12 mouse cellular contexts compared by ENCODE assay signal in genomic region chr5:142669726-142670125, GRCm38 (mm10). TPM values are rescaled to one million over a fixed set of nuclear protein-coding genes. Genes with fewer than 3 reads are reported as not detected.
A peak's percentile ranks its signal among the peaks of the same experiment; 100 is the strongest.
DNase-seq lines count a peak whose midpoint lies in the region; TF ChIP-seq lines count a peak whose summit lies in the region.
"Had no signal": no experiment of that assay in that cellular context is flagged by ENCODE, and none has a peak within 500 bp of the region (broad histone marks: within the 10 kb centered on the region; RNA-seq: fewer than 3 reads in every experiment).

No protein-coding gene starts in this region.

- TF ChIP-seq CTCF in layer of hippocampus, adult 2 months (conservative IDR thresholded peaks at IDR 0.05): peak; percentile 59

- DNase-seq in adrenal gland, postnatal 25 days: peak; percentile 22
- no peak for DNase-seq in adrenal gland, adult 2 months
- DNase-seq in layer of hippocampus, adult 2 months (ENCODE audit: low spot score in 2 of 2): no peak
- DNase-seq in layer of hippocampus, adult 8-10 months (ENCODE audit: low spot score in 2 of 2): no peak
- DNase-seq in cerebellum, adult 9-10 months: peak; percentile 88
- DNase-seq in left cerebral cortex, postnatal 4 days: peak; percentile 50
- DNase-seq in ovary, adult 18-20 months (ENCODE audit: low spot score): no peak
- DNase-seq in spleen, adult 18-20 months: no peak
- DNase-seq: heart, postnatal 10 days; midbrain, embryonic 14.5 days had no signal

- H3K4me3 ChIP-seq in layer of hippocampus, adult 2 months: no peak overlapping the region
- H3K4me3 ChIP-seq: kidney, embryonic 15.5 days had no signal

- H3K27ac ChIP-seq in layer of hippocampus, adult 2 months: no peak overlapping the region
- H3K27ac ChIP-seq: kidney, embryonic 15.5 days had no signal

- intact Hi-C loops in left cerebral cortex, postnatal 4 days (cut with DNase I): loop anchor here (5.0 kb wide), 1 partner anchor 48 kb away; no protein-coding TSS in a partner anchor

RNA-seq across cellular contexts. Expression of gene Slc29a4, which starts 22.6 kb away (rescaled TPM):
- 15.7 and 21.9 TPM in 2 replicates for total RNA-seq in adrenal gland, postnatal 25 days (2021)
- 10 to 100 TPM; 20.9 to 32.0 TPM for total RNA-seq in adrenal gland, adult 2 months (2021)
- 48.8 and 69.9 TPM in 2 replicates for polyA plus RNA-seq in adrenal gland, adult 2 months (2012; rRNA removed)
- 10 to 100 TPM; 54.0 to 57.7 TPM for total RNA-seq in layer of hippocampus, adult 2 months (2021)
- total RNA-seq in layer of hippocampus, adult 8-10 months (2022): 10 to 100 TPM; 35.4 to 39.1 (median 37.8) TPM
- 100 to 1,000 TPM; 127 to 138 TPM for total RNA-seq in left cerebral cortex, postnatal 4 days (2021)
- total RNA-seq: common myeloid progenitor, adult 5-6 weeks had no signal

RNA-seq across cellular contexts. Expression of gene Wipi2, which starts 42.2 kb away (rescaled TPM):
- total RNA-seq in adrenal gland, postnatal 25 days (2021): 93.2 and 98.2 TPM in 2 replicates
- total RNA-seq in adrenal gland, adult 2 months (2021): 100 to 1,000 TPM in 1 of 2 experiments, 10 to 100 TPM in 1; 90.9 to 108 TPM
- polyA plus RNA-seq in adrenal gland, adult 2 months (2012; rRNA removed): 58.0 and 63.5 TPM in 2 replicates
- 100 to 1,000 TPM in 1 of 2 experiments, 10 to 100 TPM in 1; 99.8 to 102 TPM for total RNA-seq in layer of hippocampus, adult 2 months (2021)
- 100 to 1,000 TPM in 1 of 4 experiments, 10 to 100 TPM in 3; 87.7 to 101 (median 92.7) TPM for total RNA-seq in layer of hippocampus, adult 8-10 months (2022)
- 10 to 100 TPM; 60.0 to 62.4 TPM for total RNA-seq in left cerebral cortex, postnatal 4 days (2021)

Comparison
In these comparisons a context has a peak if more than half of its experiments do, and no peak if none do; other contexts are left out.
1. DNase-seq: peak in adrenal gland, postnatal 25 days (single experiment), cerebellum, adult 9-10 months (single experiment) and left cerebral cortex, postnatal 4 days (single experiment); none in adrenal gland, adult 2 months (single experiment), layer of hippocampus, adult 2 months (0 of 2), layer of hippocampus, adult 8-10 months (0 of 2), ovary, adult 18-20 months (single experiment) and spleen, adult 18-20 months (0 of 2).